Mouse (Mus musculus): ENCODE results near the gene Pdxdc1. TPM values are rescaled to one million over a fixed set of nuclear protein-coding genes. Genes with fewer than 3 reads are reported as not detected.
"Not testable (repeated sequence)": the region's sequence is repeated elsewhere in the genome, so short reads cannot be mapped to it uniquely, and the experiment has no call there.

Gene Pdxdc1
- total RNA-seq, 2 experiments from 2014 or later = 57.9 to 73.5 TPM

DNA sequence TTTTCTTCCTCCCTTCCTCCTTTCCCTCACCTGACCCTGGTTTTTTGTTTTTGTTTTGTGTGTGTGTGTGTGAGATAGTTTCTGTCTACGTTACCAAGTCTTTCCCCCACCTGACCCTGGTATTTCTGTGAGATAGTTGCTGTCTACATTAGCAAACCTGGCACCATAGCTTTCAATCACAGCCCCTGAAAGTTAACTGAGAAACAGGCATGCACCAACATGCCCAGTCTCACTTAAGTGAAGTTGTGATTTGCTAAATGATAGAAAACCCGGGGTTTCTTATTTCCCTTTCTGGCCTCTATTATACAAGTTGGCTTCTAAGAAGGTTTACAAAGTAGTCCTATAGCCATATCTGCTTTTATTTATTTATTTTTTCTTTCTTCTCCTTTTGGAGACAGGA lies 12.5 kb downstream of the Pdxdc1 start:
- no peak for DNase-seq (ENCODE audit: low spot score in 2 of 2)

DNA sequence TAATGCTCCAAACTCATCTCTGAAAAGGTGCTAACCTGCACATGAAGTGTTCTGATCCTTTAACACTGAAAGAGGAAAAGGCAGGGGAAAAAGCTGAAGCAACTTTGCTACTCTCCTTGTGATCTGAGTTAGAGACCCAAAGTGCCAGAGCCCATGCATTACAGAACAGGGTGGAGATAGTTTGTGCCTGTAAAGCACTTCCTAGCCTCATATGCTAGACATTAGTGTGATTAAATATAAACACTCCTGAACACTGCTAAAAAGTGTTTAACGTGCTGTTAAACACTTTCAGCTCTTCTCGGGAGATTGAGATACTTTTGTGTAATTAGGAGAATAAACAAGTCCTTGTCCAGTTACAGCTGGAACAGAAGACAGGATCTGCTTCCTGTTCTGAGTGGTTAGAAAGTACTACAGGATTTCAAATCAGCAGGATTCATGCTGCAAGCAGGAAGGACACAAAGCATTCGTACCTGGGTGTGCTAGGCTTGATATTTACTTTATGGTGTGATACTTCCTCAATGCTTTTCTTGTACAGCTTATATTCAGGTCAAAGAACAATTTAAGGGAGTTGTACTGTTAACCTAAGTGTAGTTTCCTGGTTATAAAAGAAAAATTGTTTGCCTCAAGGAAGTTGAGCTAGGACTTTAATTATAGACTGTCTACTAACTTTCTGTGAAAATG lies 19.7 kb downstream of the Pdxdc1 start:
- DNase-seq (ENCODE audit: low spot score in 2 of 2) = no peak

DNA sequence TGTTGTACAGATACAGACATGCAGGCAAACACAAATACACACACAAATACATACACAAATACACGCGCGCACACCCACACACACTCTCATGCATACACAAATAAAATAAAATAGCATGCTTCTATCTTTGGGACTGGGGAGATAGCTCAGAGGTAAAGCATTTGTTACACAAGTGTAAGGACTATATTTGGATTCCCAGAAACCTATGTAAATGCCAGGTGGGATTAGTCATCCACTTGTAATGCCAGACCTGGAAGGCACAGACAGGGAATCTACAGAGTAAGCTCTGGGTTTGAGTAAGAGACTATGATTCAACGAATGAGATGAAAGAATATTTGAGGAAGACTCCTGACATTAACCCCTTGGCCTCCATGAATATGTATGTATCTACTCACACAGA lies 27.4 kb downstream of the Pdxdc1 start:
- no peak for DNase-seq (ENCODE audit: low spot score in 2 of 2)

DNA sequence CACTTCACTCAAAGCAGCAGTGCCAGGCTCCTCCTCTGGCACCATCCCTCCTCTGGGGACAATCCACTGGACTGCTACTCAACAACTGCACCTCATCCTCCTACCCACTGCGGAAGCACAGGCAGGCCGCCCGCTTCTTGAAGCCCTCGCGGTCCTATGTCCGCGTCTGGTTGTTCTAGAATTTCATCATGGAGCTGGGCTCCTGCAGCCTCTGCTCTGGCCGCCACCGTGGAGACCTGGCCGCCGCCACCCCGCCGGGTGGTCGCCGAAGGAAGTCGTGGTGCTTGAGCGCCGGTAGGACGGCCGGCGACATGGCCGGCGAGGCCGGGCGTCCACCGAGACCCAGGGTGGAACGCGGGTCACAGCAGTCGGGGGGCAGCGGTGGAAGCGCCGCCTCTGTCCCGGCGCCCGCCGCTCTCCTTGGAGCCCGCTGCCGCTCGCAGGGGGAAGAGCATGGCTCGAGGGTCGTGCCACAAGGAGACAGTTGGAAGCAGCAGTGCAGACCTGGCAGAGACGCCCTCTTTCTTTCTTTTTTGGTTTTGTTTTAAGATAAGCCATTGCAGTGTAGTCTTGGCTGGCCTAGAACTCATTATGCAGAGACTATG lies 34.9 kb downstream of the Pdxdc1 start:
- peak; percentile 14 to 18 for DNase-seq (ENCODE audit: low spot score in 2 of 2)

DNA sequence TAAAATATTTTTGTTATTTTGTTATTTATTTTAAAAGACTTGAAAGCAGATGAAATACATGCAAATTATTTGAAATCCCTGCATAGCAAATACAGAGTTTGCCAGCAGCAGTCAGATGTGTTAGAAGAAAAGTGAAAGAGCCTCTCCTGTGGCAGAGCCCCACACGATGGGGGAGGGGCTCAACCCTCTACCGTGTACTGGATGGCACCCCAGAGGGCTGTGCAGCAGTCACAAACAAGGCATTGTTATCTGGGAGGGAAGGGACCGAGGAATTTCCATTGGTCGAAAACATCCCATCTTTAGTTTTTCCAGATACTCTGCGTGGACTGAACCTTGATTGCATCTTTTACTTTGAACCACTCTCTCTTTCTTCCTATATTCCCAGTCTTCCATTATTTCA lies 35.5 kb downstream of the Pdxdc1 start:
- DNase-seq (ENCODE audit: low spot score in 2 of 2) = not testable (repeated sequence)

DNA sequence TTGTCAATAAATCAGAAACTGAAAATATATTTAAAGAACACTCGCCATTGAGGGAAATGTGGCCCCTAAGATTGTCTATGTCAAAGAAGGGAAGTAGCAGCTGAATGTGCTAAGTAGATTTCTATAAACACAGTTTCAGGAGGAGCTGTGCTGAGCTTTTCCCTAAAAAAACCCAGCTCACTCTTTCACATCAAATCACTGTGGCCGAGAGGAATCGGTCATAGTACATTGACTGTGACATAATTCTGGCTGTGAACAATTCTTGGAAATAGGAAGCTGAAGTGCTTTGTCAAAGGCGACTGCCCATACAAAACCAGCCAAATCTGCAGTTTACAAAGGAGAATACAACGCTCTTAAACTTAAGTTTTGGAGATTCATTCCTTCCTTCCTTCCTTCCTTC lies 36.3 kb downstream of the Pdxdc1 start:
- no peak for DNase-seq (ENCODE audit: low spot score in 2 of 2)

DNA sequence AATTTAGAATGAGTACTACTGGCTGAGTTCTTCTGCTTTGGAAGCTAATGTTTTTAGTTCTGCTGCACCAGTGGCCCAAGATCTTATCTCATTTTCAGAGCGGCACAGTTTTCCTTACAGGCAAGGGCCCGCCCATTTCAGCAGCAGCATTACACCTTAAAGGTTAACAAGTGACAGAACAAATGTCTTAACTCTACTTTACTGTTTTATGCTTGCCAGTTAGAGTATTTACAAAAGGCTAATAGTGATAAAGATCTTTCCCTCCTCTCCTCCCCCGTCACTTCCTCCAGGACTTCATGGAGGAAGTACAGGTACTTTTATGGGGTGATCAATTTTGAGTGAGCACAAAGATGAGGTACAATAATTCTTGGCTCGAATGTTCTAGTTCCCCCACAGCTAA lies 36.9 kb downstream of the Pdxdc1 start:
- no peak for DNase-seq (ENCODE audit: low spot score in 2 of 2)

DNA sequence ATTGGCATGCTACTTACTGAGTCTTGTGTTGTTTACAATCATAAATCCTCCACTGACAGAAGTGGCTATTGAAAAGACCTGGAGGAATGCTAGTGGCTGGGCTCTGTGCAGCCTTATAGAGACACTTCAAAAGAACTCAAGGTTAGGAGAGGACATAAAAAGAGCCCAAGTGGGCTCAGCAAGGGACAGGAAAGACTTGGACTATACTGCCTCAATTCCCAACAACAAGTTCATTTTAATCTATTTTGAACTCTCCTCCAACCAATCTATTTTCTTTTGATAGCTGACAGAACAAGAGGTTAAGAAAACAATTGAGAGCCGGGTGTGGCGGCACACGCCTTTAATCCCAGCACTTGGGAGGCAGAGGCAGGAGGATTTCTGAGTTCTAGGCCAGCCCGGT lies 49.0 kb downstream of the Pdxdc1 start:
- DNase-seq (ENCODE audit: low spot score in 2 of 2) = no peak

DNA sequence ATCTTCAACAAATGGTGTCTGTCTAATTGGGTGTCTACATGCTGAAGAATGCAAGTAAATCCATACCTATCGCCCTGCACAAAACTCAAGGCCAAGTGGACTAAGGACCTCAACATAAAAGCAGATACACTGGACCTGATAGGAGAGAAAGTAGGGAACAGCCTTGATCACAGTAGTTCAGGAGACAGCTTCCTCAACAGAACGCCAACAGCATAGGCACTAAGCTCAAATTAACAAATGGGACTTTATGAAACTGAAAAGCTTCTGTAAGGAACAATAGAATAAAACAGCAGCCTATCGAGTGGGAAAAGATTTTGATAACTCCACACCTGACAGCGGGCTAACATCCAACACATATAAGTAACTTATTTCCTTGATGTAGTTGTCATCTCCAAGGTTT lies 51.5 kb downstream of the Pdxdc1 start:
- DNase-seq (ENCODE audit: low spot score in 2 of 2) = no peak

DNA sequence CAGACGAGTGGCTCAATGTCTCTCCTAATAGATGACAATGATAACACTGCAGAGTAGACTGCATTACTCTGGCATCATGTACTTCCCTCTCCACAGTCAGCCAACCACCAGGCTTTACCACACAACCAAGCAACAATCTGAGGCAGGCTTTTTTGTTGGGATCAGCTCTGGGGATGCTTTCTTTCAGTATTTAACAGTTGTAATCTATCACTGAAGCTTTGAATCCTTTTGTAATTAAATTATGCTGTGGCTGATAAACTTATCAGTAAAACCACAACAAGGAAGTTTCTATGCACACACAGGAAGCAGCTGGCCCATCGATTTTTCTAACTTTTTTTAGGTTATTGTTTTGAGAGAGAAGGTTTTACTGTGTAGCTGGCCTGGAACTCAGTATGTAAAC lies 54.6 kb downstream of the Pdxdc1 start:
- DNase-seq (ENCODE audit: low spot score in 2 of 2) = no peak

DNA sequence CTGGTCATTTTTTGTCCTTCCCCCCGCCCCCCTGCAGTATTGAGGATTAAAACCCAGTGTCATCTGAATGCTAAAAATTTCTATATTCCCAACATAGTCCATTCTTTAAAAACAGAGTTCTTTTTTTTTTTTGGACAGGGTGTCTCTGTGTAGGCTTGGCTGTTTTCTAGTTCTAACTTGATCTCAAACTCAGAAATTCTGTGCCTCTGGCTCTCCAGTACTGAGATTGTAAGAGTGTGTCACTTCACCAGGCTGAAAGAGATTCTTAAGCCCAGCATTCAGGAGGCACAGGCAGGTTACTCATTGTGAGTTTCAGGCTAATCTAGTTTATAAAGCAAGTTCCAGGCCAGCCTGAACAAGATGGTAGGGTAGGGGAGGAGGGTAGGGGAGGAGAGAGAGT lies 56.3 kb downstream of the Pdxdc1 start:
- DNase-seq (ENCODE audit: low spot score in 2 of 2) = no peak

DNA sequence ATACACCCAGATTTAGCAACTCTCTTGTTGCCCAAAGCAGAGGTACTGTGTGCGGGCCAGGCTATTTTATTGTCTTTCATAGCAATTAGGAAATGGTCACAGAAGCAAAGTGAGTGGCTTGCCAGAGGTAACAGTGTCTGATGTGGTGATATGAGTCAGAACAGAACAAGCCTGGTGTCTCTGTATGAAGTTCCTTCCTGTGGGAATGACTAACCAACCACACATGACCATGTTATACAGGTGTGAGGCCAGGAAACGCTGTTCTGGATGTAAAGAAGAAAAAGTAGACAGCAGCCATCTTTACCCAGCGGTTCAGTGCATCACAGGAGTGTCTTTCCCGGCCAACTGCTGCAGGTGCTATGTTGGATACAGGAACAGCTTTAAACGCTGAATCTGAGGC lies 57.9 kb downstream of the Pdxdc1 start:
- DNase-seq (ENCODE audit: low spot score in 2 of 2) = no peak

DNA sequence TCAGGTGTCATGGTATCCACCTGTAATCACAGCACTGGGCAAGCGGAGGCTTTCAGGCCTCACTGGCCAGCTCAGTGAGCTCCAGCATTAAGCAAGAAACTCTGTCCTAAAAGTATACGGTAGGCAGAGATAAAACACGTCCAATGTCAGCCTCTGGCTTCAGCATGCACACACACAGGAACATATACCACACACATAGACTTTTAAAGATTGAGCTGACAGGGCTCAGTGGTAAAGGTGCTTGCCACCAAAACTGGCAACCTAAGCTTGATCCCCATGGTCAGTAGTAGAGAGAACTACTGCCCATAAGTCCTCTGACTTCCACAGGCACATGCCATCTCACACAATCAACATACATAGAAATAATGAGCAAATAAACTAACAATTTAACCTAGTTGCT lies 62.0 kb downstream of the Pdxdc1 start:
- DNase-seq (ENCODE audit: low spot score in 2 of 2) = no peak

DNA sequence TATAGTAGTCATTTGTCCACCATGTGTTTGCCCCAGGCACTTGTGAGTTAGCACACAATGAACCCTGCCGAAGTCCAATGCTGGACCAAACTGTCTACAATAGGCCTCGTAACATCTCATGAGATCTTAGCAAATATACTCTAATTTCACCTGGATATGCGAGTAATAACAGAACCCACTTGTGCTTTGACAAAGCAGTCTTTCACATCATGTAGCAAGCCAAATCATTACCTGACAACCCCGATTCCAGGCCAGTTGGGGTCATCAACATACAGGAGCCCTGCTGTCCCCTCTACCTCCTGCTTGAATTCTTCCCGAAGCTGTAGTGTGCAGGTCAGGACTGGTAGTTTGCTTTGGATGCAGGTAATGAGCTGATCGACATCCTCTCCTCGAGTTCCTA lies 62.9 kb downstream of the Pdxdc1 start:
- no peak for DNase-seq (ENCODE audit: low spot score in 2 of 2)

DNA sequence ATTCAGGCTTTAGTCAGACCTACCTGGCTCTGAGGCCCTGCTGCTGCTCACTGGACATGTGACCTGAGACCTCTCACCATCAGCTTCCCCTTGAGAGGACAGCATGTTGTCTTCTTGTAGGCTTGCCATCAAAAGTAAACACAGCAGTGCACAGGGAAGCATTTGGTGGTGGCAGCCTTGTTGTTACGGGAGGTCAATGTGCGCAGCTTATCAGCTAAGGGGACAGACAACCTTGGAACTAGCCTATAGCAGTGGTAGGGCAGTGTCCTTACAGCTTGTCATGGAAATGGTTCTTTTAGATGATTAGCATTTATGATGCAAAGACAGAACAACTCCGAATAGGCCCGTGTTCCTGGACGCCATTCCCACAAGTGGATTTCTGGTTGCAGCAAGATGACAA lies 68.5 kb downstream of the Pdxdc1 start:
- no peak for DNase-seq (ENCODE audit: low spot score in 2 of 2)

DNA sequence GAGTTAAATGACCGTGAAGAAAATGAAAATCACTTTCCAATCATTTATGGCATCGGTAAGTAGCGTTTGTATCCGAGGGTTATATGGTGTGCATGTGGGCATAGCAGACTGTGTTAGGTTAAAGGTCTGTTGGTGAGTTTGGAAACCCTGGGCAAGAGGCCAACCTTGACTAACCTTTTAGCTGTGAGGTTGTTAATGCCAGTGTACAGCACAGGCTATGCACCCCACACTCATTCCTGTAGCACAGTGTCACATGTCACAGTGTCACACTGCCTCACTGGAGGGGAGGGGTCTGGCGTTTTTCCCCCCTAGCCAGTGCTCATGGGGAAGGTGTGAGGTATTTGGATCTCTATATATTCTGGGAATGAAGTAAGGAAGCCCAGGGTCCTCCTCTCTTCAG lies 71.3 kb downstream of the Pdxdc1 start:
- DNase-seq (ENCODE audit: low spot score in 2 of 2) = no peak

DNA sequence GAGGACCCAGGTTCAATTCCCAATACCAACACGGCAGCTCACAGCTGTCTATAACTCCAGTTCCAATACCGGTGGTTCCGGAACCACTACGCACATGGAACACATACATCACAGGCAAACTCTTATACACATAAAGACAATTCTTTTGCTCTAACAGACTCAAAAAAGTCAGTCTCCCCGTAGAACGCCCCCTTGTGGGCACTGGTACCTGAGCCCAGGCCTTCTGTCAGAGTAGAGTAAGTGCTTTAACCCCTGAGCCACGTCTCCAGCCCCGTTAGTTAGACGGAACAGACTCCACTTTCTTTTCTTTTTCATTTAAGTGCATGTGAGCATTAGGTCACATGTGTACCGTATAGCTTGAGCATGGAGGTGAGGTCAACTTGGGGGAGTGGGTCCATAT lies 72.5 kb downstream of the Pdxdc1 start:
- no peak for DNase-seq (ENCODE audit: low spot score in 2 of 2)

DNA sequence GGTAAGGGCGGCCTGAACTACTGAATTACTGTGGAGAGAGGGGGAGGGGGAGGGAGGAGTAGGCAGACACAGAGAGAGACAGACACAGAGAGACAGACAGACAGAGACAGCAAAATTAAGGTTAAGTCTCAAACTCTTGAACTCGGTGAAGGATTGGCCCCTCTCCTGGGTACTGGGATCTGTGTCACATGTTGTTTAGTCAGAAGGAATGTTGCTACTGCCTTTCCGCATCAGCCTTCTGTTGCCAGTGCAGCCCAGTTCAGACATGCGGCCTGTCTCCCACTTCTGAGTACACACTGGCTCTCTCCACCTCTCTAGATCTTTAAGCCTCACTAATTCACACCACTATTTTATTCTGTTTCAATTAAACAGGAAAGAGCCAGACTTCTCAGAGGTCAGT lies 76.4 kb downstream of the Pdxdc1 start:
- no peak for DNase-seq (ENCODE audit: low spot score in 2 of 2)

DNA sequence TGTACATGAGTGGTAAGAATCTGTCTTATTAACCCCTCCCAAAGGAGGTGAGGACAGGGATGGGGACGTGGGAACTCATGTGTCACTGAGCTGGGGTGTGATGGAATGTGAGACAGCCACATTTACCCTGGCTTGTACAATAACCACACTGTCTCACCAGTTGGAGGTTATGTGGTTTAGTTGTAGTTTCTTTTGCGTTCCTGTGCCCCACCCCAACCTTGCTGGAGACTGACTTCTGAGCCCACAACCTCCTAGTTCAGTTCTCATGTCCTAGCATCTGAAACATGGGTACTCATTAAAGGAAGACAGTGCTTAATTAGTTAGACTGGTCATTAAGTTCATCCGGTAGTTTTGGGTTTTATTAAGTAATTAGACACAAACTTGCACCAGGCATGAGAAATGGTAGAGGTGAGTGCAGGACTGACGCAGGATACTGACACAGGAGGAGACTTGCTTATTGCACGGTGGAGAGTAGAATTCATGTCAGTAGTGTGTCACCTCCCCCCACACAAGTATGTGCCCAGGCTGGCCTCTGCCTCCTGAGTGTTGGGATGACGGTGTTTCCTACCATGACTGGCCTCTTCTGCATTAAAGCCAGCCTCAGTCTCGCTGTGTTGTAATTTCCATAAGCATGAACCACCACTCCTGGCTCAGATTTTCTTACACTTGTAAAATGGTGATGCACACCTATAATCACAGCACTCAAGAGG lies 77.0 kb downstream of the Pdxdc1 start:
- no peak for DNase-seq (ENCODE audit: low spot score in 2 of 2)

DNA sequence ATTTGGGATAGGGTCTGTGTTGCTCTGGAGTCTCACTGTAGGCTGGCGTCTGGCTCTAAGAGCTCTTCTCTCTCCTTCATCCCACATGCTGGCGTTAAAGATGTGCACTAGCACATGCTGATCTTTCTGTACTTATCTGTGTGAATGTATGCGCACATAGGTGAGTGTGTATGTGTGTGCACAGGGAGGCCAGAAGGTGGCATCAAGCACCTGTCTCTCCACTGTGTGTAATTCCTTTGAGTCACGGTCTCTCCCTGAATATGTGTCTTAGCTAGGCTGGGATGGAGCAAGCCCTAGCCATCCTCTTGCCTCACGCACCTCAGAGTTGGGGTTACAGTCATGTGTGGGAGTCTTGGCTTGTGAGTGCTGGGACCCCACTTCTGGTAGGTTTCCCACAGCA lies 82.2 kb downstream of the Pdxdc1 start:
- no peak for DNase-seq (ENCODE audit: low spot score in 2 of 2)

DNA sequence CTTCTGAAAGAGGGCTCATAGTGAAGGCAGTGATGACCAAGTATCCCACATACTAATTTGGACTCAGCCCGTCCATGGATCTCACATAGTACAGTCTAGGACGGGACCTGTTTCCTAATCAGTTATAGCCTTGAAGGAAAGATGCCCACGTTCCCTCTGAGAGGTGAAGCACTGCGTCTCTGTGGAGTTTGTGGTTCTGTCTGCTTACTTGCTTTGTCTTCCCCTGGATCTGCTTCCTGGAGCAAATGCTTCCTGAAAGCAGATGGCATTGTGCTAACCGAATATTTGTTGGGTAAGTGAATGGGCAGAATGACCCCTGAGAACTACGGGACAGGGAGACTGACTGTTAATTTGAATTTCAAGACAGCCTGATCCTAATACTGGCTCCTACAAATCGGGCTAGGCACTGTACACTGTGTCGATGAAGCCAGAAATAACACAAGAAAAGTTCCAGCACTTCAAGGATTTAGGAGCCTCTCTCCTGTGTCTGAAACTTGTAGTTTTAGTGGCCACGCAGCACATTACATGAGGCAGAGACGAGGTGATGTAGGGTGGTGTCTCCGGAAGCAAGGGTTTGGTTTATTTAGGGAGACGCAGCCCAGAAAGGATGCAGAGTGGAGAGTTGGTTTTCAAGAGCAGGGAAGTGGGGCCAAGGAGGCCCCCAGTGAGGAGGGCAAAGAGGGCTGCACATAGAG lies 83.0 kb downstream of the Pdxdc1 start:
- no peak for DNase-seq (ENCODE audit: low spot score in 2 of 2)

DNA sequence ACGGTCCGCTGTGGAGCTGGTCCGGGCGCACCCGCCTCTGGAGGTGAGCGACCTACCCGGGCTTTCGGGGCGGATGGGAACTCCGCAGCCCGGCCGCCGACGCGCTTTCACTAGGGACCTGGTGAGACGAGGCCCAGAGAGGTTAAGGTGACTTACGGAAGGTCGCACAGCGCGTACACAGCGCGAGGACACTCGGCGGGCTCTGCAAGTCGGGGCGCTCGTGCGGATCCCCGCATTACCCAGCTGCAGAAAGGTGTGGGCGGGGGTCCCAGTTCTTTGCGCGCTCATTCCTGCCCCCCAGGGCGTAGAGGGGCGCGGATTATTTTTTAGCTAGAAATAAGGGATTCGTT lies 83.6 kb downstream of the Pdxdc1 start:
- no peak for DNase-seq (ENCODE audit: low spot score in 2 of 2)
